Mouse (Mus musculus) left cerebral cortex, postnatal 36 days (tissue): ENCODE measurements around the gene Lpp. TPM values are rescaled to one million over a fixed set of nuclear protein-coding genes. Genes with fewer than 3 reads are reported as not detected.

Experiments
- DNase-seq, 2 experiments: peaks; one replicate each; pipeline ENCODE4 v3.0.0; 2021 to 2022; ENCODE audit warnings: low spot score in 2 of 2, mixed read lengths in 1 of 2
- intact Hi-C: fragments of 180-260 bp; cut with DNase I; formaldehyde crosslinking; loops from one replicate; pipeline ENCODE4 v1.15.1; 2025
- total RNA-seq, 2 experiments: library from RNA; stranded (reverse); gene quantifications; 2 replicates each; pipeline ENCODE4 v1.2.3; 2021

Gene Lpp
- total RNA-seq, 2 experiments from 2014 or later = 4.4 to 7.8 TPM

DNA sequence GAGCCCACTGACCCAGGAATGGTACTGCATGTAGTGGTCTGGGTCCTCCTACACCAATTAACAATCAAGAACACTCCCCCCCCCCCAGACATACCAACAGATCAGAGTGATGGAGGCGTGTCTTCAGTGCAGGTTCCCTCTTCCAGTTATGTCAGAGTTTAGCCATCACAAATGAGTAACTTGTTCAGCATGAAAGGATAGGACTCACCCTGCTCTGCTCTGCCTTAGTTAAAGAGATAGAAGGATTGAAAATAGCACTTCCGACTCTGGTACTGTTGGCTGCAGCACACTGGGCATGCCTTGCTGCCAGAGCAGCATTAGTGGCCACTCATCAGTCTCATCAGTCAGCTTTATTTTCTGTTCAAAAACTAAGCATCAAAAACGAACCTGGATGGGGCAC is 423.3 kb downstream of the Lpp start:
- no peak for DNase-seq

GRCm38 (mm10) chr16:24817381-24817780 is 424.1 kb downstream of the Lpp start:
- intact Hi-C loops = loop anchor here (10.0 kb wide), 1 partner anchor 833 kb away; the partner anchor contains the start of genes Bcl6 and Gm37419
- no peak for DNase-seq

More for the DNA sequence above, 423.3 kb downstream of the Lpp start:
- intact Hi-C loops = loop anchor here (10.0 kb wide), 1 partner anchor 832 kb away; the partner anchor contains the start of genes Bcl6 and Gm37419

- DNase-seq = no peak
- intact Hi-C loops = loop anchor here (10.0 kb wide), 1 partner anchor 834 kb away; the partner anchor contains the start of genes Bcl6 and Gm37419
Measured at GRCm38 (mm10) chr16:24819127-24819526, 425.8 kb downstream of the Lpp start.

GRCm38 (mm10) chr16:24822182-24822875 is 429.0 kb downstream of the Lpp start:
- intact Hi-C loops = no loop called here
- no peak for DNase-seq

GRCm38 (mm10) chr16:24822918-24823317 is 429.6 kb downstream of the Lpp start:
- DNase-seq = no peak
- intact Hi-C loops = no loop called here

DNA sequence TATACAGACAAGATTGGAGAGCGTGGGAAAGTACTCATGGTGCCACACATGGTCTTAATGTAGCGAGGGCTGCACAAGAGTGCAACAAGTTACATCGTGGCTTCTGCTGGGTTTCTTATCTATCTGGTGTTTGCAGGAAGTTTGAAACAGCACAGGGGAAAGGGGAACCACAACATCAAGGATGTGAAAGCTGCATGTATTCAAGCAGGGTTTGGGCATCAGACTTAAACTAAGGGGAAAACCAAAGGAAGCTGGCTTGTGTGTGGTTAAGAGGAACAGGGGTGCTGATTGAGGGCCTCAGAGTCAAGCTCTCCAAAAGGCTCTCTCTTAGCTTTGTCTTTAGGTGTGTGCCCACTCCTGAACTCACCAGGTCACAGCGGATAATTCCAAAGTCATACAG is 433.1 kb downstream of the Lpp start:
- intact Hi-C loops = no loop called here
- no peak for DNase-seq

GRCm38 (mm10) chr16:24828207-24828803 is 435.0 kb downstream of the Lpp start:
- intact Hi-C loops = no loop called here
- no peak for DNase-seq

DNA sequence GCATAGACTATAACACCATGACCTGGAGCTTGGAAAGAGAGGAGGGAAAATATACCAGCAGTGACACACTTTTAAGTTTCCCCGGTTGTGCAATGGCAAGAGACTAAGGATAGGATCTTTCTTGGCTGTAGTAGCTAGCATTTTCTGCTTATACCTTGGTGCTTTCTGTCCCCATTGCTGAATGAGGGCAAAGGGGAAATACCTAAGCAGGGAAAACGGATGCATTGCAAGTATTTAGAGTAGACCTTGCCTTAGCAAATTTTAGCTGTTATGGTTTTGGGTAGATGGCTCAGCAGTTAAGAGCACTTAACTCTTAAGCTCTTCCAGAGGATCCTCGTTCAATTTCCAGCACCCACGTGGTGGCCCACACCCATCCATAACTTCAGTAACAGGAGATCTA is 436.6 kb downstream of the Lpp start:
- intact Hi-C loops = no loop called here
- no peak for DNase-seq

GRCm38 (mm10) chr16:24830939-24831338 is 437.6 kb downstream of the Lpp start:
- intact Hi-C loops = no loop called here
- DNase-seq = no peak

DNA sequence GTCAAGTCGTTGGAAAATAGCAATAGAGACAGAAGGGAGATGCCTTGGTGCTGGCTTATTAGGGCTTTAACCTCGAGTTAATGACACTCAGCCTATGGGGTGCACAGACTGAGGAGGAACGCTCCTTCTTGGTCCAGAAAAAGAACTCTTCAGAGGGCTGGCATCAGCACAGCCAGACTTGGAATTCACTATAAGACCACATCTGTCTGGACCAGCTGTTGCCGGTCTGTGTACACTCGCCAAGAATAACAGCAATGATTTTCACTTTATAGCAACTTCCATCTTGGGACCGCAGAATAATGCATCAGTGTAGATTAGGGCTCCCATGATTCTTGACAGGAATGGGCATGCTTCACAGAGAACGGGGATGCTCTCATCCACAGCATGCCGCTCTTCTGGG is 439.9 kb downstream of the Lpp start:
- DNase-seq = no peak
- intact Hi-C loops = no loop called here

- intact Hi-C loops = no loop called here
- DNase-seq = no peak
Measured at GRCm38 (mm10) chr16:24834536-24834935, 441.2 kb downstream of the Lpp start.

- DNase-seq = no peak
- intact Hi-C loops = no loop called here
Measured at GRCm38 (mm10) chr16:24836550-24836949, 443.2 kb downstream of the Lpp start.

DNA sequence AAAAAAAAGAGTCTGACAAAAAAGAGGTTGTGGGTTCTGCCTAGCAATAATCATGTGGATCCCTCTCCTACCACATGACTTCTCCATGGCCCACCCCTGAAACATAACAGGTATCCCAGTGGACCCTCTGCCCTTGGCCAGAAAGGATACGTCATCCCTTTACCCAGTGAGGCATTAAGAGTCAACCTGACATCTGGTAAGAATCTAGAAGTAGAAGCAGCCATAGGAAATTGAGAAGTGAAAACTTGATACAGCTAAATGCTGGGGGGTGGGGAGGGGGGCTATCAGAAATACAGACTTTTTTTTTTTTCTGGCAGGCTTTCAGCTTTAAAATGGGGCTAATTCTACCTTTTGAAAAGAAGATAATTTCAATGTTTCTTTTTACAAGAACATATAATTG is 445.7 kb downstream of the Lpp start:
- intact Hi-C loops = no loop called here
- no peak for DNase-seq

- no peak for DNase-seq
- intact Hi-C loops = no loop called here
Measured at GRCm38 (mm10) chr16:24840073-24840472, 446.8 kb downstream of the Lpp start.

DNA sequence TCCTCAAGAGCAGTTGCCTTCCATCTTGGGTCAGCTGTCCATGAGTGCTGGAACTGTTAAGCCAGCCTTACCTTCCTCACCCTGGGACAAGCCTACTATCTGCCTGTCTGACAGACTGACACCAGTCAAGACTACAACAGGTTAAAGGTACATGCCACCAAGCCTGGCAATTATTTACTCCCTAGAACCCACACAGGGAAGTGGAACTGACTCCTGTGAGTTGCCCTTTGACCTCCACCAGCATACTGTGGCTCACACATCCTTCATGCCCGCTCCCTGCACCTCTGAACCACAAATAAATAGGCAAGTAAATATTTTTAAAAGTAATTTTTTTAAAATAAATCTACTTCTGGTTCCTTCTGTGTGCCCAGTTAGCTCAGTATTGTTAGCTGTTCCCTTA is 452.8 kb downstream of the Lpp start:
- intact Hi-C loops = no loop called here
- no peak for DNase-seq

- intact Hi-C loops = no loop called here
- no peak for DNase-seq
Measured at GRCm38 (mm10) chr16:24859509-24860140, 466.3 kb downstream of the Lpp start.

DNA sequence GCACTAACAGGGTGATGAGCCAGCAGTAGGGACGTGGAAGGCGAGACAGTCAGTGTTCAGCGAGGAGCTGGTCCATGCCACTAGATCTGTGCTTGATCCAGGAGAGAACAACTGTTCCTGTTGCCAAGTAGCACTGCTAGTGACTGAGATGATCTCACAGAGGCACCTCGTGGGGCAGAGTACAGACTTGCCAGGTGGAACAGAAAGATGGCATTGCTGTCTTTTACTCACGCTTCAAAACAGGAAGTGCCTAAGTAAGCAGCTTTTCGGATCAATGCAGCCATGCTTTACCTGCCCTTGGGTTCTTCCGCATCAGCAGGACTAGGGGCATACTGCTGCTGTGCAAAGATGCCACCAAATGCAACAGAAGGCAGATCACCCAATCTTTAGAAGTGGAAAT is 467.1 kb downstream of the Lpp start:
- intact Hi-C loops = no loop called here
- DNase-seq = no peak

DNA sequence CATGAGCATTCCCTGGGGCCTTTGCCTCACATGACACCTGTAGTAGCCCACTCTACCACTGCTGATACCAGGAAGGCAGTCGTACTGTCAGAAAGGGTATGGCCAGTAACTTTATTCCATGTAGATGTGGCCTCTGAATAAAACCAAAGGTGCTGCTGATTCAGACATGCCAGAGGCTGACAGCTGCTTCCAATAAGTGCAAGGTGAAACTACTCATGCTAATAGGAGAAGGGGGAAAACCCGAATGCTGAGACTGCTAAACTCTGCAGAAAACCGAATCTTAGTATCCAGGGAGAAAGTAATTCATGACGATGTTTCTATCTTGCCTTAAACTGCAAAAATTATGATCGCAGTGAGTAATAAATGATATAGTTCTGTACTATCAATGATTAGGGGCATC is 468.1 kb downstream of the Lpp start:
- intact Hi-C loops = no loop called here
- DNase-seq = no peak

DNA sequence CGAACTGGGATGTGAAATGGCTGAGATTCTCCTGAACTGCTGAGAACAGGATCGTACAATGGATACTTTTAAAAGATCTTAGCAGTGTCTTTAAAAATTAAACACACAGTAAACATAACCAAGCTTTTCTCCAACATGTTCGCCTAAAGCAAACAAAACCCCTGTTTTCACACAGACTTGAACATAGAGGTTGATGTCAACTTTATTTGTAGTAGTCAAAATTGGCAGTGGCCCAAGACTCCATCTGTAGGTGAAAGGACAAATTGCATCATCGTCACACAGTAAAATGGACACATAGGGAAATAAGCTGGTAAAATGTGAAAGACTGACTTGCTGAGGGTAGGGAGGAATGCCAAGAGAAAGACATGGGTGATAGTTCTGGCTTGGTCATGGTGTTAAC is 480.9 kb downstream of the Lpp start:
- intact Hi-C loops = no loop called here
- DNase-seq = no peak

- intact Hi-C loops = no loop called here
Measured at GRCm38 (mm10) chr16:24875661-24876060, 482.4 kb downstream of the Lpp start.

DNA sequence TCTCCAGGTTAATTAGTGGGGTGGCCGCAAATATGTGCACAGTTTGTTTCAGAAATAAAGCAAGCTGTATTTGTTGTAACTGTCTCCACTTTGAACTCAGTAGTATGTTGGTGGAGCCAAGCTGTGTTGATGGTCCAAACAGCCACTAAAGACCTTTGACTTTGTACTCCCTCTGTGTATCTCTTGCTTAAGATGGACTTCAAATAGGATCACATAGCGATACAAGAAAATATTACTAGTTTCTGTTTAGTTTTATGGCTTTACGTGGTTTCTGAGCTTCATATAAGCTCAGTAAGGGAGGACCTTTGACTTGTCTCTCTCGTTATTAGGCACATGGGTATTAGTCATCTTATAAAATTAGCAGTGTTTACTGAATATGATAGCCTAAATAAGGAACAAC is 485.7 kb downstream of the Lpp start:
- intact Hi-C loops = no loop called here
- no peak for DNase-seq

More at GRCm38 (mm10) chr16:24875661-24876060, 482.4 kb downstream of the Lpp start:
- no peak for DNase-seq
